Mouse (Mus musculus) liver, embryonic 14.5 days (tissue): ENCODE data around the gene Patj. TPM values are rescaled to one million over a fixed set of nuclear protein-coding genes. Genes with fewer than 3 reads are reported as not detected.

Experiments used
- ATAC-seq: fragments of 200-750 bp; cut with Nextera tagmentation; 2 replicates; pipeline ENCODE4 v1.8.0; 2017; ENCODE audit warnings: moderate number of reproducible peaks, mild to moderate bottlenecking, moderate library complexity; ENCODE audit not compliant: insufficient read depth
- DNase-seq, 3 experiments: peaks; one replicate each; pipeline ENCODE4 v3.0.0-alpha.2; 2012 to 2013; ENCODE audit warnings: low read depth in 3 of 3, low spot score in 3 of 3
- H3K27ac ChIP-seq: fragments of 300-500 bp; sonication (generic); 2 replicates; pipeline ENCODE4 v1.5.1; 2014; ENCODE audit warnings: moderate library complexity, mild to moderate bottlenecking, control low read depth, inconsistent platforms
- H3K27me3 ChIP-seq: fragments of 300-500 bp; sonication (generic); 2 replicates; pipeline ENCODE4 v1.6.1; 2014; ENCODE audit warnings: mild to moderate bottlenecking, low read length, moderate library complexity; ENCODE audit not compliant: control insufficient read depth, insufficient read depth
- H3K36me3 ChIP-seq: fragments of 300-500 bp; sonication (generic); replicated peaks from 2 replicates; pipeline ENCODE4 v1.6.1; 2014; ENCODE audit warnings: low read depth; ENCODE audit not compliant: control insufficient read depth, insufficient read depth
- H3K4me1 ChIP-seq, 2 experiments: fragments of 200-500 bp in 1 of 2; fragments of 300-500 bp in 1 of 2; sonication (generic) in 1 of 2; replicated peaks; 2 replicates each; pipeline ENCODE4 v1.6.1; 2012 to 2014; ENCODE audit warnings: antibody characterized with exemption in 1 of 2, inconsistent platforms in 1 of 2, low read length in 1 of 2; ENCODE audit not compliant: control insufficient read depth in 2 of 2, insufficient read depth in 2 of 2
- H3K4me2 ChIP-seq: fragments of 300-500 bp; sonication (generic); 2 replicates; pipeline ENCODE4 v1.6.1; 2014; ENCODE audit warnings: low read depth, mild to moderate bottlenecking, control low read depth, moderate library complexity
- H3K4me3 ChIP-seq, 2 experiments: fragments of 200-500 bp in 1 of 2; fragments of 300-500 bp in 1 of 2; sonication (generic) in 1 of 2; 2 replicates each; pipeline ENCODE4 v1.5.1; 2012 to 2014; ENCODE audit warnings: low read depth in 2 of 2, low read length in 2 of 2, mild to moderate bottlenecking in 2 of 2, control low read depth in 1 of 2, inconsistent platforms in 1 of 2, moderate library complexity in 1 of 2; ENCODE audit not compliant: insufficient read depth in 1 of 2
- H3K9ac ChIP-seq: fragments of 300-500 bp; sonication (generic); replicated peaks from 2 replicates; pipeline ENCODE4 v1.6.1; 2014; ENCODE audit warnings: mild to moderate bottlenecking, control low read depth, moderate library complexity
- H3K9me3 ChIP-seq: fragments of 300-500 bp; sonication (generic); 2 replicates; pipeline ENCODE4 v1.6.1; 2016; ENCODE audit warnings: low read length, mixed read lengths; ENCODE audit not compliant: control insufficient read depth
- CTCF ChIP-seq: IDR thresholded peaks from 2 replicates; pipeline ENCODE4 v1.5.1; 2016; ENCODE audit warnings: antibody characterized with exemption, low read depth, control low read depth
- EP300 ChIP-seq: IDR thresholded peaks from 2 replicates; pipeline ENCODE4 v1.6.1; 2016; ENCODE audit warnings: antibody characterized with exemption, low read depth
- WGBS: fragments of 180-500 bp; shearing (Covaris S2); extraction: QIAGEN DNeasy Blood & Tissue Kit; methylation state at CpG from one replicate; pipeline ENCODE4 v1.1.7; 2014; ENCODE audit not compliant: insufficient replicate concordance; 5-methylcytosine and 5-hydroxymethylcytosine counted together
- polyA plus RNA-seq, 2 experiments: library from polyadenylated mRNA; depleted of rRNA in 1 of 2; stranded (reverse) in 1 of 2; unstranded in 1 of 2; fragments of >200 nt; fragmentation: Nextera tagmentation in 1 of 2; extraction: Ambion mirVana in 1 of 2; gene quantifications; 2 replicates each; pipeline versions ENCODE4 v1.2.1 to v1.2.3; 2012 to 2014

The Patj gene
- polyA plus RNA-seq, 2 experiments = 1.1 to 1.6 TPM

- no peak overlapping the region for H3K27ac ChIP-seq
- no peaks in the 10 kb centered on the region for H3K36me3 ChIP-seq
- TF ChIP-seq EP300 = no peak
- no peak for ATAC-seq
- H3K9ac ChIP-seq = no peak overlapping the region
- no peak overlapping the region for H3K4me2 ChIP-seq
- H3K27me3 ChIP-seq = no peaks in the 10 kb centered on the region
- WGBS = 69% methylated on average over 18 of the region's 18 CpGs
- no peak for DNase-seq
- H3K9me3 ChIP-seq = no peaks in the 10 kb centered on the region
- no peak overlapping the region for H3K4me3 ChIP-seq
- no peaks in the 10 kb centered on the region for H3K4me1 ChIP-seq
These were observed 239.7 kb downstream of the Patj start for GRCm38 (mm10) chr4:98635140-98635837.

- no peak for TF ChIP-seq EP300
- no peak for TF ChIP-seq CTCF
- H3K4me1 ChIP-seq = no peaks in the 10 kb centered on the region
- H3K27me3 ChIP-seq = no peaks in the 10 kb centered on the region
- no peak overlapping the region for H3K27ac ChIP-seq
- DNase-seq = no peak
- WGBS = 62% methylated on average over 8 of the region's 8 CpGs
- ATAC-seq = no peak
- H3K9me3 ChIP-seq = no peaks in the 10 kb centered on the region
- H3K36me3 ChIP-seq = no peaks in the 10 kb centered on the region
- H3K9ac ChIP-seq = no peak overlapping the region
- H3K4me2 ChIP-seq = no peak overlapping the region
- no peak overlapping the region for H3K4me3 ChIP-seq
These were observed 243.1 kb downstream of the Patj start for GRCm38 (mm10) chr4:98638731-98639130.

DNA sequence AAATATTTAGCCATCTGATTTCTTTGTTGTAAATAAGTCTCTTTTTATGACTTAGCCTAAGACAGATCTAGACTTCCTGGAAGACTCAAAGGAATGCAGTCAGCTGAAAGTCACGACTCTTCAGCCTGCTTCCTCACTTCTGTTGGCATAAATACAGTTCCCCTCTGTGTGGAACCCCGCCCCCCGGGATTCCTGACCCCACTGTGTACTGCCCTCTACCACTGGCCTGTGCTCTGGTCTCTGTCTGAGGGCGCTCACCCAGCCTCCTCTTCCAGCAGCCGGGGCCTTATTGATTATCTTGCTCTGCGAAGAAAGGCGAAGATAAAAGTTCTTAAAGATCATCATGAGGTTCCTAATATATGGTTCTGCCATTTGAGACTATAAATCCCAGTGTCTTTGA, 258.1 kb downstream of the Patj start:
- Histone ChIP-seq H3K4me1 (no peaks in the 10 kb centered on the region), H3K36me3 (no peaks in the 10 kb centered on the region), H3K27me3 (no peaks in the 10 kb centered on the region), H3K27ac (no peak overlapping the region), H3K4me2 (no peak overlapping the region), H3K9me3 (no peaks in the 10 kb centered on the region), H3K4me3 (no peak overlapping the region), H3K9ac (no peak overlapping the region)
- 41% methylated on average over 7 of the region's 7 CpGs for WGBS
- DNase-seq (no peak), ATAC-seq (no peak)
- TF ChIP-seq EP300 (no peak), CTCF (no peak)

DNA sequence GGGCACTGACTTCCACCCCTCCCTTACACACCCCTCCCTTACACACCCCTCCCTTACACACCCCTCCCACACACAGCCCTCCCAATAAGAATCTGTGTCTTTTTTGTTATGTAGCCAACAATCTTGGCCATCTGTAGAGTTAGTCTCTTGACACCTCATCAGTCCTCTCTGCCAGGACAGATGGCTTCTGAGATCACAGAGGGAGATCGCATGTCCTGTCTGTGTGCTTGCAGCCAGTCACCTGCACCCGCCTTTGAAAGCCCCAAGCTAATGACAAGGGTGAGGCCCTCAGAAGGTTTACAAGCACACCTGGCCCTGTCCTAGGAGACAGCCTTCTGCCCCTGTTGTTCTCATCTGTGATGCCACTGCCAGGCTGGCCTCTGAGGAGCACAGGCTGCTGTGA, 258.8 kb downstream of the Patj start:
- Histone ChIP-seq H3K4me1 (no peaks in the 10 kb centered on the region), H3K9me3 (no peaks in the 10 kb centered on the region), H3K9ac (no peak overlapping the region), H3K36me3 (no peaks in the 10 kb centered on the region), H3K27ac (no peak overlapping the region), H3K27me3 (no peaks in the 10 kb centered on the region), H3K4me2 (no peak overlapping the region), H3K4me3 (no peak overlapping the region)
- DNase-seq (no peak), ATAC-seq (no peak)
- TF ChIP-seq CTCF = no peak
- 53% methylated on average over 2 of the region's 2 CpGs for WGBS

DNA sequence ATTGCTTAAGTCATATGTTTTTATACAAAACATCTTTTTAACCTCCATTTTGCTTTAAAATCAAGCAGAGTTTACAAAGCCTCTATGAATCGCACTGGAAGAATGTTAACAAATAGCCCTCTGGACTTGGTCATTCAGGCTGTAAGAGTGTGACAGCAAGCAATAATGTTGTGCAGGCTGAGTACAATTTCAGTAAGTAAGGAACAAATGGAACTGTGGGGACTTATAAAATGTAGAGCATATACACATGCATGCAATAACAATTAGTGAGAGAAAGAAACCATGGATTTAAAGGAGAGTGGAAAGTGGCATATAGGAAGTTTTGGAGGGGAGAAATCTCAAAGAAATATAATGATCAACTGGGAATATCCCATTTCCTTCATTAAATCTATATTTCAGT, 261.2 kb downstream of the Patj start:
- no peaks in the 10 kb centered on the region for H3K36me3 ChIP-seq
- WGBS = 64% methylated on average over 1 of the region's 1 CpGs
- TF ChIP-seq EP300 (no peak), CTCF (no peak)
- no peak overlapping the region for H3K27ac ChIP-seq
- no peak overlapping the region for H3K9ac ChIP-seq
- H3K27me3 ChIP-seq = no peaks in the 10 kb centered on the region
- DNase-seq = no peak
- no peak overlapping the region for H3K4me2 ChIP-seq
- H3K4me3 ChIP-seq = no peak overlapping the region
- ATAC-seq = no peak
- H3K9me3 ChIP-seq = no peaks in the 10 kb centered on the region
- H3K4me1 ChIP-seq = 0 out of 4 replicates have a peak, but pooled peaks cover 0 to 2% of the 10 kb centered on the region in 2 experiments
